Mouse (Mus musculus) adrenal gland, adult (tissue): ENCODE results near the gene Crbn.

Experiments
- DNase-seq, 2 experiments: peaks; one replicate each; pipeline ENCODE4 v3.0.0; 2022 to 2023; ENCODE audit warnings: low spot score in 1 of 2; ENCODE audit not compliant: inconsistent age in 2 of 2

The Crbn gene

DNA sequence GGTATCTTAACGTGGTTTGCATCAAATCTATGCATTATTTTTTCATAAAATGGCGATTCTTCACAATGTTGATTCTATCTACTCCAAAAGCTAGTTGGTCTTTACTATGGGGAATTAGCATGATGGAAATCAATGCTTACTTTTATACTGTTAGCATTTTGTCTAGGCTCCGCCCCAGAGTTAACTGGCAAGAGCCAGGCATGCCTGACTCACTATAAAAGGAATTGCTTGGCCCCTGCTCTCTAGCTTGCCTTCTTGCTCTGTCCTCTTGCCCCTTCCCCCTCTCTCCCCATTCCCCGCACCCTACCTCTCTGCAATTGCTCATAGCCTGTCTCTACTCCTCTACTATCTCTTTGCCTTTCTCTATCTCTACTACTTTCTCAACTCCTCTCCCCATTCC lies 33.1 kb downstream of the Crbn start:
- no peak for DNase-seq

DNA sequence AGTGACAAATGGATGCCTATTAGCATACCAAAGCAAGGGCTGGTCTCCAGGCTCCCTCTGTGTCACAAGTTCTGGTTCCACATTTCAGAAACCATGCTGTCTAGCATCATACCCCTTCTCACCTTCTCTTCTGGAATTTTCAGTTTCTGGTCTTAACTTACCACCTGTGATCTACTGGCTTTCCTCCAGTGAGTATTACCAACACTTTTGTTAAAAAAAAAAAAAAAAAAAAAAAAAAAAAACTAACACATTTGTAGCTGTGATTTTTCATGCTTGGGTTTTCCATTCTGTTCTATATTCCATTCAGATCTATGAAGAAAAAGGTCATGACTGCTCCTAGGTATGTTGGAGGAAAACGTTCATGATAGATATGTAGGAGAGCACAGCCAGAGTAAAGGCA lies 34.0 kb downstream of the Crbn start:
- DNase-seq: no peak

DNA sequence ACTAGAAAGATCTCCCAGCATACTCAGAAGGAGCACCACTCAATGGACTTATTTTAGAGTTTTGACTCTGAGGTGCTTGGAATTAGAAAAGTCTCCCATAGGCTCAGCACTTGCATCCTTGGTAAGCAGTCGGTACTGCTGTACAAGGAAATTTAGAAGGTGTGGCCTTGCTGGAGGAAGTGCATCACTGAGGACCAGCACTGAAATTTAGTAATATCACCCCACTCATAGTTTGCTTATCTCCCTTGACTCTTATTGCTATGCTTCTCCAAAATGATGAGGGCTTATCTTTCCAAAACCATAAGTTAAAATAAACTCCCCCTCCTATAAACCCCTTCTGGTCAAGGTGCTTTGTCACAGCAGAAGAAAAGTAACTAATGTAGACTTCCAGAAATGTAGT lies 38.4 kb downstream of the Crbn start:
- no peak for DNase-seq

DNA sequence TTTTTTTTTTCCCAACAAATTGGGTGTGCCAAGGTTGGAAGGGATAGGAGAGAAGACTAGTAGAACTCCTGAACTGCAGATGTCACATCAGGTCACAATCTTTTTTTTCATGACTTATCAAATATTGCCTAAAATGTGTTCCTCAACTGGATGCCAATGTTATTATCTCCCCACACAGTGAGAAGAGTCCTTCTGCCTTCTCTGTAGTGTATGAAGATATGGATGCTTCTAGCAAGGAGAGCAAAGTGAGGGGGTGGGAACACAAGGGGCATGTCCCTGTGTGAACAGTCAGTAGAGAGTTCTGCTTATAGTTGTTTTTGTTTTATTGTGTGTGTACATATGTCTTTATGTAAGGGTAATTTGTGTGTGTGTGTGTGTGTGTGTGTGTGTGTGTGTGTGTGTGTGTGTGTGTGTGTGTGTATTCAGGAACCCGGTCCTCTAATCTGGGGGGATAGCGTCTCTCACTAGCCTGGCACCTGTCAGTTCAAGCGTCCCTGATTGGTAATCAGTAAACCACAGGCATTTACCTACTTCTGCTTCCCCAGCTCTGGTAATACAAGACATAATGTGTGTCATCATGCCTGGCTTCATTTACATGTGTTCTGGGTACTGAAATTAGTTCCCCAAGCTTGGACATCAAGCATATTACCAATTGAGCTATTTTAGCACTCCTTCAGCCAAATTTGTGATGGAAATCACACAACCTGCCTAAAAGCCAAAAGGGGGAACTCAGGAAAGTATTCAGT lies 39.2 kb downstream of the Crbn start:
- DNase-seq: no peak

DNA sequence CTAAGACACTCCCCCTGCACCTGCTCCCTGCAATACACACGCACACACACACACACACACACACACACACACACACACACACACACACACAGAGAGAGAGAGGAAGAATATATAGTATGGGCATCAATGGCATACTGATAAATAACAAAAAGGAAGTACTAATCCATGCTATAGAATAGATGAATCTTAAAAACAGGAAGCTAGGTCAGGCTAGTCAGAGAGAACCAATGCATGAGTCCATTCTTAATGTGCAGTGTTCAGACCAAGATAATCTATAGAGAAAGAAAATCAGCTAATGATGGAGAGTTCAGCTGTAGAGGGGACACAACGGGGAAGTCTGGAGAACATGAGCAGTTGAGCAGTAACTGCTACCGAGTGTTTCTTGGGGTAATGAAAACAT lies 41.6 kb downstream of the Crbn start:
- DNase-seq: no peak

DNA sequence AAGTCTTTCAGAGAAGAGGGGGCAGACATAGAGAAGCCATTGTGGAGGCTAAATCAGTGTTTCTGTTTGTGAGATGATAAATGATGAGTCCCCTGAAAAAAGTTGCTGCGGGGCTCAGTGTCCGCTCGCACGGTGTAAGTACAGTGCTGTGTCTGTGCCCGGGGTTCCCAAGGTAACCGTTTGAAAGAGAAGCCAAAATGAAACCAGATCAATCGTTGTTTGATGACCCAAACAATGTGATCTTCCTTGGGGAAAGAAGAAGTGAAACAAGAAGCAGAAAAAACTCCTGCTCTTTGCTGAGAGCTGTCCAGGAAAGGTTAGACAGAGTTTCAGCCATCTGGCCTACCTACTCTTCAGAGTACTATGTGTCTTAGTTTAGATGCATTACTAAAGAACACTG lies 49.6 kb downstream of the Crbn start:
- DNase-seq: no peak

DNA sequence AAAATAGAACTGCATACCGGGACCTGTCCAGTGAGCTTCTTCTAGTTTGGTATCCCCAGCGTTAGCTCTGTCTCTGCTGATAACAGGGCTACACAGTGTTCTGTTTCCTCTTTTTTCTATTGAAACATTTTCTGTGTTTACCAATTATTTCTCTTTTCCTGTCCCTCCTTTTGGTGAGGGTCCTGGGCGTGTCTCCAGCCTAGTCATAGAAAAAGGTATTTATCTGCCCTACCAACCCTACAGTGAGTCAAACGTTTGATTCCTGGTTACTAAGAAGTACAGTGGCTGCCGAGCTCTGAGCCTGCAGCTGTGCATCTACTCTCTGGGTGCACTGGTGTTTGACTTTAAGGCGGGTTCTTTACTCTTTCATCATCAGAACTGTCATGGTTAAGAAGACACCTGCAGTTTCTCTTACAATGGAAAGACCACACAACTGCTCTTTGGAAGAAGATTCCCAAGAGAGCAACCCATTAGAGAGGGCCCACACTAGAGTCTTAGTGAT lies 50.9 kb downstream of the Crbn start, which contains the start of gene Il5ra:
TSS of gene Il5ra (minus strand) at position 151 of the 502 bp plus-strand sequence.
- DNase-seq: no peak

DNA sequence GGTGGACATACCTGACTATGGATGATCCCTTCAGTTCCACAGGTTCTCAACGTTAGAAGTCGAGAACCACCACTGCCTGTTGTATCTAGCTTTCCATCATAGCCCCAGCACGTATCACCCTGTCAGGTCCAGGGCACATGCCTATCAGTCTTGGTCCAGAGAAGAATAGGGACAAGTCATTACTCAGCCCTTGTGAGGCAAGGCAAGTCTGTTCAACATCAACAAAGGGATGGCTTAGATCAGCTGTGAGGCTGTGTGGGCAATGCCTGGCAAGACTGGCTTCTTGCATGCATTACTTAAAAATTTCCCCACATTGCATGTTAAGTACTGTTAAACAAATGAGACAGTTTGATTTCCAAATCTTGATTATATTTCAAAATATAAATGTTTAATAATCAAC lies 52.1 kb downstream of the Crbn start:
- DNase-seq: no peak

DNA sequence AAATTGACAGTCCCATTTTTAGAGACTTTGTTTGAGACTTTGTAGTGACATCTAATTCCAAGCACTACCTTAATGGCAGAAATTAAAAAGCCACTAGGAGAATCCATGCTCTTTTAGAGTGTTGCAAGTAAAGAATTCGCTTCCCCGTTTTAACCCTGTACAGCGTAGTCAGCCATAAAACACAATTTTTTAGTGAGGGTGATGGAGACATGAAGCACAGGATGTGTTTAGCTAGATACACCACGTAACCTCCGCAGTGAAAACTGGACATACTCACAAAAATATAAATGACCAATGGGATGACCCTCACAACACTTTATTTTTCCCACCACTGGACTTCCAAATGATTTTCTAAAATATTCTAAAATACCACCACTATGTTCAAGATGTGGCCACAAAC lies 52.6 kb downstream of the Crbn start:
- no peak for DNase-seq

DNA sequence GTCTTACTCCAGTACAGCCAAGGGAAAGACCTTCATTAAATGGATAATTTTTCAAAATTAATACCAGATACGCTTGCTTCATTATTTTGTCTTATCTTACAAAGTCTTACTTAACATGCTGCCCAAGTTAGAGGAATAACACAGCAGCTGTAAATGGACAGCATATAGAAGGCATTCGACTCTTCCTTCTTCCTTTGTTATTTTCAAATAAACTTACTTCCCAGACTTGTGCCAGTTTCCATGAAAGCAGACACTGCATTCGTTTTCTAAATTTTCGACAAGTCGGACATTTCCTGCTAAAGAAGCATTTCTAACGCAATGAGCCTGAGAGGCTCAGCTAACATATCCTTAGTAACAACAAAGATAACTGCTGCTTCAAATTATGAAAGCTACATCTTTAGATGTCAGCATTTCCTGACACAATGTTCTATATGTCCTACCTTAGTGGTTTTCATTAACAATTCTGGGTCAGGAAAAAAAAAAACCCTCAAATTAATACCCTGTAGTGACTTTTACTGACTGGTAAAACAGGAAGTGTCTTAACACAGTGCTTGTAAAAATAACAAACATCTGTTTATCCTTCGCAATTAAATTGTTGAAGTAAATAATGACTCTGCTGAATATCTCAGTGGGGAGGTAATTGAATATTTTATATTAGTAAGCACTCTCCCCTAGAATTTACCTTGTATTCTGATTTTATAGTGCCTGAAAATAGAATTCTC lies 54.0 kb downstream of the Crbn start:
- no peak for DNase-seq

DNA sequence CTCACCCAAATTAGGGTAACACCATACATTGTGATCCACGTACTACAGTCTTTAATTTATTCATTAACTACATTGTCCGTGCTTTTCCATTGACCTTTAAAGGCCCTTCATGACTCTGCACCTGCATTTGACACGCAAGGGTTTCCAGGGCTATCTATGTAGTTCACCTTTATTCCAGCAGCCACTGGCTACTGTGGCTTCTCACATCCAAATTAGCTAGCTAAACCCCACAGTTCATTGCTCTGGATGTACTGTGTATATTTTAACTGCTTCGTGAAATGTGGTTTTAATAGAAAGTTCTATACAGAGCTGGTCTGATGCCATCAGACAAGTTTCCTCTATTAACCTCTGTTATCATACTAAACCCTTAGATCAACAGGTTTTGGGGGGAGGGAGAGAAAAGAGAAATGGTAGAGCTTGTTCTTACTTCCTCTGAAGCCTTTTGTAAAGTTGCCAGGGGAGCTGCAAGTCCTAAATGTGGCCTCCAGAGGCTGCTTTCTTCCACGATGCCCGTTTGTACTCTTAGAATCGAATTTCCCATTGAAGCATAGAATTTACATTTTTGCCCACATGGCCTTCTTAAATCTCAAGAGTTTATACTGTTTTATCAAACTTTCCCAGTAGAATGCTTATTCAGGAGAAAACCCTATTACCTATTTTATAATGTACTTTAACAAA lies 56.2 kb downstream of the Crbn start:
- no peak for DNase-seq

DNA sequence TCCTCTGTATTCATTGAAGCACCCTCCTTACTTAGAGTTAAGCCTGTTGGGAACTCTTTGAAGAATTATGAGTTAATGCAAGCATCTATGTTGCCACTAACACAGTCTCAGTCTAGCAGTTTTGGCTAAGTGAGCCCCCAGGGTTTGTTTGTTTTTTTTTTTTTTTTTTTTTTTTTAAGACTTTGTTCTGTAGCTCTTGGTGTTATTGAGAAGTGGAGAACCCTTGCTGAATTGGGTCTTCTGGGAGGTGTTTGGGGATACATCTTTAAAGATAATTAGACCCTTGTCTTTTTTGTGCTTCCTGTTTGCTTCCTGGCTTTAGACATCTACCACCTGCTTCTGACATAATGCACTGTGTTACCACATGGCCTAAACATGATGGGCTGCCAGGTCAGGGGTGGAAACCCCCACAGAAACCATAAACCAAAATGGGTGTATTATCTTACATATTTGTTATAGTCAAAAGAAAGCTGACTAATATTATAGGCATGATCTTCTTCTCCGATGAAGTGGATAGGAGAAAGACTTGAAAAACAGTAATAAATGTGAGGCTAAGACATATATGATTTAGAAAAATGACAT lies 59.5 kb downstream of the Crbn start:
- no peak for DNase-seq

DNA sequence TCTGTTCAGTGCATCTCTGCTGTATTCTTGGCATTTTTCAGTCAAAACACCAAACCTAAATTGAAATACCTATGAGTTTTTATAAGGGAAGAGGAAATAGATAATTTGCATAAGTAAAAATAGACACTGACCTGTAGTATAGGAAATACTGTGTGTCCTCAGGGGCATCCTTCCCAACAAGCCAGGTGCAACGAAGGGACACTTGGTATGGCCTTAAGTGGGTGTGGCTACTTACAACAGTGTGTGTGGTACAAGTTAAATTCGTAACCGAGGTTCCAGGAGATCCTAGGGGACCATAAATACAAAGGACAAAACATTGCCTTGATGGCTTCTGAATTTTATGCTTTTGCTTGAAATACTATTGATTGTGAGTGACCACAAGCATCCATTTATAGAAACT lies 61.6 kb downstream of the Crbn start:
- DNase-seq: no peak

DNA sequence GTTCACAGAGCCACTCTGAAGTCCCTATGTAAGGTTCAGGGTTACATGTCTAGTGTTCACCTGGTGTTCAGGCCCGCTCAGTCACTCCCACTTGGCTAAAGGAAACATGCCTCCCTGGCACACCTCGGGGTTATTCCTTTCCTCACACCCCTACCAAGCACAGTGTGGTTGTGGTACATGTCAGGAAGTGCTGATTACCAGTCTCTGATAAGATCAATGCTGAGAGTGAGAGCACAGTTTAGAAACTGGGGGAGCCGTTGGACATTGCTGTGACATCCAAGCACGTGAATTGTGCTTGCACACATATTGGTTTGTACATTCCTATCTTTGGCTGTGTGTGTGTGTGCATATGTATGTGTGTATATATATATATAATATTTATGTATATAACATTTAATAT lies 67.3 kb downstream of the Crbn start:
- no peak for DNase-seq
